Mouse (Mus musculus) liver, embryonic 11.5 days (tissue): Measurements from ENCODE around the gene Gps2. TPM values are rescaled to one million over a fixed set of nuclear protein-coding genes. Genes with fewer than 3 reads are reported as not detected.
"Not testable (repeated sequence)": the region's sequence is repeated elsewhere in the genome, so short reads cannot be mapped to it uniquely, and the experiment has no call there.

ENCODE experiments used
- ATAC-seq: fragments of 200-750 bp; cut with Nextera tagmentation; replicated peaks from 2 replicates; pipeline ENCODE4 v1.8.0; 2017; ENCODE audit warnings: moderate number of reproducible peaks, mild to moderate bottlenecking, moderate TSS enrichment, moderate library complexity; ENCODE audit not compliant: low FRiP score
- DNase-seq: peaks from one replicate; pipeline ENCODE4 v3.0.0-alpha.2; 2017; ENCODE audit warnings: low spot score
- H3K27ac ChIP-seq: fragments of 300-500 bp; sonication (generic); 2 replicates; pipeline ENCODE4 v1.5.1; 2014; ENCODE audit warnings: mild to moderate bottlenecking, low read depth, low read length, control low read depth
- H3K27me3 ChIP-seq: fragments of 300-500 bp; sonication (generic); replicated peaks from 2 replicates; pipeline ENCODE4 v1.6.1; 2014; ENCODE audit warnings: low read length, mixed read lengths; ENCODE audit not compliant: control insufficient read depth, insufficient read depth
- H3K36me3 ChIP-seq: fragments of 300-500 bp; sonication (generic); 2 replicates; pipeline ENCODE4 v1.6.1; 2014; ENCODE audit warnings: mild to moderate bottlenecking, low read length, moderate library complexity, mixed read lengths; ENCODE audit not compliant: control insufficient read depth, insufficient read depth
- H3K4me1 ChIP-seq: fragments of 300-500 bp; sonication (generic); replicated peaks from 2 replicates; pipeline ENCODE4 v1.6.1; 2014; ENCODE audit warnings: low read length, mixed read lengths; ENCODE audit not compliant: control insufficient read depth, insufficient read depth
- H3K4me2 ChIP-seq: fragments of 300-500 bp; sonication (generic); 2 replicates; pipeline ENCODE4 v1.6.1; 2014; ENCODE audit warnings: mild to moderate bottlenecking, control low read depth, moderate library complexity
- H3K4me3 ChIP-seq: fragments of 300-500 bp; sonication (generic); 2 replicates; pipeline ENCODE4 v1.5.1; 2014; ENCODE audit warnings: low read depth, low read length, control low read depth
- H3K9ac ChIP-seq: fragments of 300-500 bp; sonication (generic); 2 replicates; pipeline ENCODE4 v1.6.1; 2014; ENCODE audit warnings: low read depth, low read length, control low read depth
- H3K9me3 ChIP-seq: fragments of 300-500 bp; sonication (generic); 2 replicates; pipeline ENCODE4 v1.6.1; 2016; ENCODE audit warnings: low read length, inconsistent platforms, mixed read lengths; ENCODE audit not compliant: control insufficient read depth
- WGBS: fragments of 180-500 bp; shearing (Covaris S2); extraction: QIAGEN DNeasy Blood & Tissue Kit; methylation state at CpG from one replicate; pipeline ENCODE4 v1.1.7; 2014; 5-methylcytosine and 5-hydroxymethylcytosine counted together
- polyA plus RNA-seq: library from polyadenylated mRNA; unstranded; fragments of >200 nt; fragmentation: Nextera tagmentation; extraction: Ambion mirVana; gene quantifications from 2 replicates; pipeline ENCODE4 v1.2.1, GENCODE M21; 2014

Gene Gps2
- polyA plus RNA-seq, 1 experiment from 2014 or later: 130 TPM

GRCm38 (mm10) chr11:69950807-69951459 is 37.2 kb downstream of the Gps2 start:
- Histone ChIP-seq H3K27ac (no peak overlapping the region), H3K9me3 (no peaks in the 10 kb centered on the region), H3K4me3 (no peak overlapping the region), H3K36me3 (no peaks in the 10 kb centered on the region), H3K4me1 (peaks cover 23% of the 10 kb centered on the region), H3K27me3 (peaks cover 11% of the 10 kb centered on the region; the same call in 1 of the 2 replicates), H3K9ac (no peak overlapping the region), H3K4me2 (no peak overlapping the region)
- 45% methylated on average over 4 of the region's 4 CpGs for WGBS
- no peak for ATAC-seq
- DNase-seq: no peak

GRCm38 (mm10) chr11:69952274-69952673 is 38.6 kb downstream of the Gps2 start:
- Histone ChIP-seq H3K9me3 (no peaks in the 10 kb centered on the region), H3K9ac (no peak overlapping the region), H3K36me3 (no peaks in the 10 kb centered on the region), H3K27me3 (peaks cover 8% of the 10 kb centered on the region; the same call in 1 of the 2 replicates), H3K4me1 (peaks cover 12% of the 10 kb centered on the region), H3K4me3 (no peak overlapping the region), H3K27ac (no peak overlapping the region), H3K4me2 (no peak overlapping the region)
- 47% methylated on average over 1 of the region's 1 CpGs for WGBS
- no peak for ATAC-seq
- no peak for DNase-seq

- Histone ChIP-seq H3K27me3 (peaks cover 8% of the 10 kb centered on the region; the same call in 1 of the 2 replicates), H3K9ac (no peak overlapping the region), H3K4me1 (peaks cover 4% of the 10 kb centered on the region), H3K4me3 (no peak overlapping the region), H3K9me3 (no peaks in the 10 kb centered on the region), H3K27ac (no peak overlapping the region), H3K36me3 (no peaks in the 10 kb centered on the region), H3K4me2 (no peak overlapping the region)
- DNase-seq: no peak
- ATAC-seq: no peak
- 39% methylated on average over 11 of the region's 11 CpGs for WGBS
Measured at GRCm38 (mm10) chr11:69953267-69953915, 39.7 kb downstream of the Gps2 start.

- H3K4me1 ChIP-seq, H3K4me3 ChIP-seq, H3K27me3 ChIP-seq, DNase-seq, H3K4me2 ChIP-seq, H3K9ac ChIP-seq, H3K9me3 ChIP-seq, H3K36me3 ChIP-seq, ATAC-seq, H3K27ac ChIP-seq: not testable (repeated sequence)
- 70% methylated on average over 4 of the region's 4 CpGs for WGBS
Measured at GRCm38 (mm10) chr11:69955618-69956017, 41.9 kb downstream of the Gps2 start.

- DNase-seq (no peak), ATAC-seq (no peak)
- Histone ChIP-seq H3K27me3 (peaks cover 4% of the 10 kb centered on the region; the same call in 1 of the 2 replicates), H3K9me3 (no peaks in the 10 kb centered on the region), H3K9ac (no peak overlapping the region), H3K4me1 (no peaks in the 10 kb centered on the region), H3K4me2 (no peak overlapping the region), H3K27ac (no peak overlapping the region), H3K4me3 (no peak overlapping the region), H3K36me3 (no peaks in the 10 kb centered on the region)
- WGBS: 59% methylated on average over 1 of the region's 1 CpGs
Measured at GRCm38 (mm10) chr11:69956218-69956617, 42.5 kb downstream of the Gps2 start.

GRCm38 (mm10) chr11:69960616-69961015 is 46.9 kb downstream of the Gps2 start:
- H3K4me2 ChIP-seq: no peak overlapping the region
- no peak overlapping the region for H3K9ac ChIP-seq
- no peak overlapping the region for H3K4me3 ChIP-seq
- 30% methylated on average over 5 of the region's 5 CpGs for WGBS
- ATAC-seq: no peak
- H3K9me3 ChIP-seq: no peaks in the 10 kb centered on the region
- DNase-seq: no peak
- H3K36me3 ChIP-seq: no peaks in the 10 kb centered on the region
- H3K4me1 ChIP-seq: peaks cover 5% of the 10 kb centered on the region
- peaks cover 41% of the 10 kb centered on the region for H3K27me3 ChIP-seq
- H3K27ac ChIP-seq: no peak overlapping the region

GRCm38 (mm10) chr11:69961841-69962240 is 48.2 kb downstream of the Gps2 start:
- Histone ChIP-seq H3K27ac (no peak overlapping the region), H3K4me3 (no peak overlapping the region), H3K4me1 (peaks cover 18% of the 10 kb centered on the region), H3K27me3 (peaks cover 53% of the 10 kb centered on the region), H3K36me3 (no peaks in the 10 kb centered on the region), H3K4me2 (no peak overlapping the region), H3K9ac (no peak overlapping the region), H3K9me3 (no peaks in the 10 kb centered on the region)
- no peak for ATAC-seq
- DNase-seq: no peak
- WGBS: 27% methylated on average over 5 of the region's 5 CpGs

GRCm38 (mm10) chr11:69964650-69965270 is 51.1 kb downstream of the Gps2 start, which contains the start of gene Cldn7:
Gene Cldn7 (plus strand): TSS chr11:69964779.
- ATAC-seq (no peak), DNase-seq (no peak)
- H3K4me1 ChIP-seq: peaks cover 20% of the 10 kb centered on the region
- no peak within 1 kb of the TSS; the same call in 1 of the 2 replicates for H3K27ac ChIP-seq
- H3K4me2 ChIP-seq: peak within 1 kb of the TSS; percentile 81
- no peaks in the 10 kb centered on the region for H3K9me3 ChIP-seq
- H3K4me3 ChIP-seq: peak within 1 kb of the TSS; percentile 44
- 9% methylated on average over 24 of the region's 24 CpGs for WGBS
- no peak within 1 kb of the TSS for H3K9ac ChIP-seq
- H3K36me3 ChIP-seq: peaks cover 4% of the 10 kb centered on the region; the same call in 1 of the 2 replicates
- peaks cover 66% of the 10 kb centered on the region for H3K27me3 ChIP-seq
